Mouse (Mus musculus) E14TG2a.4 (cell line): ENCODE results near the gene Ddah2.

ENCODE experiments used
- CTCF ChIP-seq: conservative IDR thresholded peaks from 2 replicates; pipeline ENCODE4 v1.5.1; 2014; ENCODE audit warnings: low read length
- NANOG ChIP-seq: IDR thresholded peaks from 2 replicates; pipeline ENCODE4 v1.6.1; 2014; ENCODE audit warnings: borderline replicate concordance, low read length, mixed read lengths
- POU5F1 ChIP-seq: IDR thresholded peaks from 2 replicates; pipeline ENCODE4 v1.6.1; 2014; ENCODE audit warnings: low read length, borderline replicate concordance

GRCm38 (mm10) chr17:35106522-35106921 is 47.7 kb downstream of the Ddah2 start:
- TF ChIP-seq CTCF (no peak), NANOG (no peak), POU5F1 (no peak)
